Mouse (Mus musculus): Measurements from ENCODE around the gene Eef2. TPM values are rescaled to one million over a fixed set of nuclear protein-coding genes. Genes with fewer than 3 reads are reported as not detected.

Eef2 gene
- polyA plus RNA-seq, 1 experiment from 2014 or later = 270 TPM

- H3K4me1 ChIP-seq (replicated peaks) = peaks cover 62% of the 10 kb centered on the region
- peak within 1 kb of the TSS; percentile 76 for H3K4me3 ChIP-seq (replicated peaks)
- H3K9me3 ChIP-seq (replicated peaks) = no peaks in the 10 kb centered on the region
- no peaks in the 10 kb centered on the region for H3K27me3 ChIP-seq
- peak within 1 kb of the TSS; percentile 88 for H3K27ac ChIP-seq (replicated peaks)
- H3K4me2 ChIP-seq = peak within 1 kb of the TSS; percentile 87
- peaks cover 82% of the 10 kb centered on the region for H3K36me3 ChIP-seq (replicated peaks)
- 4% methylated on average over 53 of the region's 53 CpGs for WGBS (ENCODE audit: insufficient replicate concordance)
- peak within 1 kb of the TSS; percentile 65 for H3K9ac ChIP-seq
- ATAC-seq (ENCODE audit: insufficient read depth) = peak; percentile 92
Observed at GRCm38 (mm10) chr10:81182336-81183333, 6.2 kb downstream of the Eef2 start, which contains the start of gene Dapk3. Gene Dapk3, plus strand, starts transcription at chr10:81183005.

DNA sequence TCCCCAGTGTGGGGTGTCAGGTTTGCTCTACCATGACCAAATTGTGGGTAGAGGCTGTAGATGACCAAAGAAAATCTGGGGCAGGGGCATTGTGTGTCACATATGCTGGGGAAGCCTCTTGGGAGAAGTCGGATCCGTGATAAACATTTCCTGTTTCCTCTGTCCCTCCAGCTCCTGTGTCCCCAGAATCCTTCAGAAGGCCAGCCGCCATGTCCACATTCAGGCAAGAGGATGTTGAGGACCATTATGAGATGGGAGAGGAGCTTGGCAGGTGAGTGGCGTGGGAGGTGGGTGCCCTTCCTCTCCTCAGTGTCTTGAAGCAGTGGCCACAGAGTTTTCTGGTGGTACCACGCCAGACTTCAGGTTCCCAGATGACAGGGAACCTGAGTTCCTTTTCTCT, 7.4 kb downstream of the Eef2 start, which contains the start of gene 4930442H23Rik:
TSS of gene 4930442H23Rik (minus strand) at position 45 of the 400 bp plus-strand sequence.
- WGBS (ENCODE audit: insufficient replicate concordance) = 62% methylated on average over 5 of the region's 5 CpGs
- peak within 1 kb of the TSS; percentile 76 for H3K4me3 ChIP-seq (replicated peaks)
- H3K4me1 ChIP-seq (replicated peaks) = peaks cover 50% of the 10 kb centered on the region
- H3K27ac ChIP-seq (replicated peaks) = peak within 1 kb of the TSS; percentile 88
- ATAC-seq (ENCODE audit: insufficient read depth) = no peak
- H3K4me2 ChIP-seq = peak within 1 kb of the TSS; percentile 87
- H3K36me3 ChIP-seq (replicated peaks) = peaks cover 76% of the 10 kb centered on the region
- H3K9me3 ChIP-seq (replicated peaks) = no peaks in the 10 kb centered on the region
- no peaks in the 10 kb centered on the region for H3K27me3 ChIP-seq
- H3K9ac ChIP-seq = peak within 1 kb of the TSS; percentile 65

GRCm38 (mm10) chr10:81184765-81185164, 8.3 kb downstream of the Eef2 start:
- ATAC-seq (ENCODE audit: insufficient read depth) = no peak
- Histone ChIP-seq H3K4me3 (replicated peaks) (no peak overlapping the region), H3K9me3 (replicated peaks) (no peaks in the 10 kb centered on the region), H3K27ac (replicated peaks) (no peak overlapping the region), H3K4me1 (replicated peaks) (peaks cover 43% of the 10 kb centered on the region), H3K27me3 (no peaks in the 10 kb centered on the region), H3K36me3 (replicated peaks) (peaks cover 71% of the 10 kb centered on the region), H3K4me2 (no peak overlapping the region), H3K9ac (no peak overlapping the region)
- WGBS (ENCODE audit: insufficient replicate concordance) = 55% methylated on average over 4 of the region's 4 CpGs

DNA sequence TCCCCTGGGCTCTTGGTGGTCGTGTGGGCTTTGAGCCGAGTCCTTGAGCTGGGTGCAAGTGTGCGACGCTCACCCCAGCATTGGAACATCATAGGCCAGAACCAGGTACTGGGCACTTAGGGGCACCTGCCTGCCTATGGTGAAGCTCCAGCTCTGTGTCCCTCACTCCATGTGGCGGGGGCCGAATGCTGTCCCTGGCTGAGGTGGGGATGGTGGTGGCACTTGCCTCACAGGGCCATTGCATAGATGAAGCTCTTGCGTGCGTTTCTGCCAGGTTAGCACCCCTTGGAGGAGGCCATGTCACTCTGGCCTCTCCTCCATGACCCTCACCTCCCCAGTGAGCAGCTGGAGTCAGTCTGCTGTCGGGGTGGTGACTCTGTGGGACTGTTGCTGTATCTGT, 10.7 kb downstream of the Eef2 start:
- H3K9ac ChIP-seq = no peak overlapping the region

GRCm38 (mm10) chr10:81189821-81190220, 13.4 kb downstream of the Eef2 start:
- Histone ChIP-seq H3K9ac (no peak overlapping the region), H3K9me3 (replicated peaks) (no peaks in the 10 kb centered on the region), H3K36me3 (replicated peaks) (peaks cover 49% of the 10 kb centered on the region), H3K27me3 (peaks cover 25% of the 10 kb centered on the region), H3K4me3 (replicated peaks) (no peak overlapping the region), H3K4me1 (replicated peaks) (peaks cover 49% of the 10 kb centered on the region), H3K27ac (replicated peaks) (no peak overlapping the region), H3K4me2 (no peak overlapping the region)
- no peak for ATAC-seq (ENCODE audit: insufficient read depth)
- 80% methylated on average over 26 of the region's 26 CpGs for WGBS (ENCODE audit: insufficient replicate concordance)

More for the DNA sequence above, 10.7 kb downstream of the Eef2 start:
- Histone ChIP-seq H3K27ac (replicated peaks) (no peak overlapping the region), H3K27me3 (no peaks in the 10 kb centered on the region), H3K4me3 (replicated peaks) (no peak overlapping the region), H3K9me3 (replicated peaks) (no peaks in the 10 kb centered on the region), H3K4me1 (replicated peaks) (peaks cover 45% of the 10 kb centered on the region), H3K36me3 (replicated peaks) (peaks cover 62% of the 10 kb centered on the region), H3K4me2 (no peak overlapping the region)
- 82% methylated on average over 9 of the region's 9 CpGs for WGBS (ENCODE audit: insufficient replicate concordance)
- no peak for ATAC-seq (ENCODE audit: insufficient read depth)

DNA sequence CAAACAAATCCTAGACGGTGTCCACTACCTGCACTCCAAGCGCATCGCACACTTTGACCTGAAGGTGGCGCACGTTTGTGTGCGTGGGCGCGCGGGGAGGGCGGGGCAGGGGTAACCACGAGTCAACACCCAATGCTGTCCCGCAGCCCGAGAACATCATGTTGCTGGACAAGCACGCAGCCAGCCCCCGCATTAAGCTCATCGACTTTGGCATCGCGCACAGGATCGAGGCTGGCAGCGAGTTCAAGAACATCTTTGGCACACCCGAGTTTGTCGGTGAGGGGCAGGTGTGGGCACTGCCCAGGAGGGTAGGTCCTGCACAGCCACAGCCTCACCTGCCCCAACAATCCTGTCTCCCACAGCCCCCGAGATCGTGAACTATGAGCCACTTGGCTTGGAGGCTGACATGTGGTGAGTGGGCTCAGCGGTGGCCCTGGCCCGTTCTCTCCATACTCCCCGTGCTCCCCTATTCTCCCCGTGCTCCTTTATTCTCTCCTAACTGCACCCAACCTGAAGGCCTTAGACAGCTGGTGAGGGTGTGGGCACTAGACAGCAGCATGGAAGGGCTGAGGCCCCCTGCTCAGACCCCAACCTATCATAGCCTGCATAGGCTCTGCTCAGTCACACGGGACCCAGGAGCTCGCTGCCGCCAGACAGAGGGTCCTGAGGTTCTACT, 13.9 kb downstream of the Eef2 start:
- WGBS (ENCODE audit: insufficient replicate concordance) = 66% methylated on average over 31 of the region's 31 CpGs
- no peaks in the 10 kb centered on the region for H3K9me3 ChIP-seq (replicated peaks)
- peaks cover 49% of the 10 kb centered on the region for H3K4me1 ChIP-seq (replicated peaks)
- ATAC-seq (ENCODE audit: insufficient read depth) = no peak
- no peak overlapping the region for H3K4me2 ChIP-seq
- no peak overlapping the region for H3K9ac ChIP-seq
- H3K4me3 ChIP-seq (replicated peaks) = no peak overlapping the region
- no peak overlapping the region for H3K27ac ChIP-seq (replicated peaks)
- peaks cover 43% of the 10 kb centered on the region for H3K36me3 ChIP-seq (replicated peaks)
- peaks cover 30% of the 10 kb centered on the region for H3K27me3 ChIP-seq

GRCm38 (mm10) chr10:81190912-81191321, 14.5 kb downstream of the Eef2 start:
- H3K4me2 ChIP-seq = no peak overlapping the region
- H3K4me1 ChIP-seq (replicated peaks) = peaks cover 49% of the 10 kb centered on the region
- H3K27me3 ChIP-seq = peaks cover 36% of the 10 kb centered on the region
- no peak overlapping the region for H3K4me3 ChIP-seq (replicated peaks)
- no peak overlapping the region for H3K9ac ChIP-seq
- no peaks in the 10 kb centered on the region for H3K9me3 ChIP-seq (replicated peaks)
- H3K27ac ChIP-seq (replicated peaks) = 0 out of 2 replicates have a peak overlapping the region, but pooled peaks have one; percentile 16
- peaks cover 38% of the 10 kb centered on the region for H3K36me3 ChIP-seq (replicated peaks)
- no peak for ATAC-seq (ENCODE audit: insufficient read depth)
- WGBS (ENCODE audit: insufficient replicate concordance) = 35% methylated on average over 6 of the region's 6 CpGs

GRCm38 (mm10) chr10:81191342-81191982, 15.0 kb downstream of the Eef2 start:
- no peak overlapping the region for H3K4me3 ChIP-seq (replicated peaks)
- 59% methylated on average over 18 of the region's 18 CpGs for WGBS (ENCODE audit: insufficient replicate concordance)

GRCm38 (mm10) chr10:81192270-81192967, 16.0 kb downstream of the Eef2 start:
- Histone ChIP-seq H3K4me3 (replicated peaks) (peak overlapping the region; percentile 69), H3K9me3 (replicated peaks) (no peaks in the 10 kb centered on the region), H3K36me3 (replicated peaks) (peaks cover 27% of the 10 kb centered on the region), H3K4me2 (peak overlapping the region; percentile 89), H3K9ac (peak overlapping the region; percentile 71), H3K27me3 (peaks cover 51% of the 10 kb centered on the region), H3K4me1 (replicated peaks) (peaks cover 49% of the 10 kb centered on the region), H3K27ac (replicated peaks) (peak overlapping the region; percentile 86)
- under 1% methylated on average over 93 of the region's 93 CpGs for WGBS (ENCODE audit: insufficient replicate concordance)
- peak; percentile 82 for ATAC-seq (ENCODE audit: insufficient read depth)

More at GRCm38 (mm10) chr10:81191342-81191982, 15.0 kb downstream of the Eef2 start:
- H3K4me2 ChIP-seq = peak overlapping the region; percentile 89
- peaks cover 49% of the 10 kb centered on the region for H3K4me1 ChIP-seq (replicated peaks)
- peaks cover 36% of the 10 kb centered on the region for H3K36me3 ChIP-seq (replicated peaks)
- no peak for ATAC-seq (ENCODE audit: insufficient read depth)
- H3K27me3 ChIP-seq = peaks cover 41% of the 10 kb centered on the region
- 0 out of 2 replicates have a peak overlapping the region, but pooled peaks have one; percentile 16 for H3K27ac ChIP-seq (replicated peaks)
- no peak overlapping the region for H3K9ac ChIP-seq
- H3K9me3 ChIP-seq (replicated peaks) = no peaks in the 10 kb centered on the region

GRCm38 (mm10) chr10:81192968-81193501, 16.6 kb downstream of the Eef2 start:
- peak; percentile 9; the same call in 1 of the 2 replicates for ATAC-seq (ENCODE audit: insufficient read depth)
- 4% methylated on average over 19 of the region's 19 CpGs for WGBS (ENCODE audit: insufficient replicate concordance)

More at GRCm38 (mm10) chr10:81192968-81193501, 16.6 kb downstream of the Eef2 start:
- H3K4me1 ChIP-seq (replicated peaks) = peaks cover 49% of the 10 kb centered on the region
- H3K36me3 ChIP-seq (replicated peaks) = peaks cover 25% of the 10 kb centered on the region
- H3K27me3 ChIP-seq = peaks cover 55% of the 10 kb centered on the region
- no peaks in the 10 kb centered on the region for H3K9me3 ChIP-seq (replicated peaks)
- H3K4me3 ChIP-seq (replicated peaks) = peak overlapping the region; percentile 69
- H3K27ac ChIP-seq (replicated peaks) = peak overlapping the region; percentile 86
- H3K9ac ChIP-seq = peak overlapping the region; percentile 71
- H3K4me2 ChIP-seq = peak overlapping the region; percentile 89

All from liver, embryonic 15.5 days (tissue).